Mouse (Mus musculus) hindbrain, embryonic 13.5 days (tissue): ENCODE results near the gene Has1. TPM values are rescaled to one million over a fixed set of nuclear protein-coding genes. Genes with fewer than 3 reads are reported as not detected.

Experiments used
- ATAC-seq: fragments of 200-750 bp; cut with Nextera tagmentation; 2 replicates; pipeline ENCODE4 v1.8.0; 2017; ENCODE audit warnings: moderate TSS enrichment; ENCODE audit not compliant: low FRiP score
- H3K27ac ChIP-seq: fragments of 300-500 bp; sonication (generic); 2 replicates; pipeline ENCODE4 v1.5.1; 2015; ENCODE audit warnings: inconsistent platforms, mild to moderate bottlenecking, moderate library complexity
- H3K27me3 ChIP-seq: fragments of 300-500 bp; sonication (generic); 2 replicates; pipeline ENCODE4 v1.6.1; 2015; ENCODE audit warnings: mild to moderate bottlenecking, inconsistent platforms
- H3K36me3 ChIP-seq: fragments of 300-500 bp; sonication (generic); 2 replicates; pipeline ENCODE4 v1.6.1; 2015; ENCODE audit warnings: mild to moderate bottlenecking, inconsistent platforms
- H3K4me1 ChIP-seq: fragments of 300-500 bp; sonication (generic); replicated peaks from 2 replicates; pipeline ENCODE4 v1.6.1; 2015; ENCODE audit warnings: inconsistent platforms
- H3K4me2 ChIP-seq: fragments of 300-500 bp; sonication (generic); 2 replicates; pipeline ENCODE4 v1.6.1; 2015; ENCODE audit warnings: inconsistent platforms, mild to moderate bottlenecking, moderate library complexity
- H3K4me3 ChIP-seq: fragments of 300-500 bp; sonication (generic); 2 replicates; pipeline ENCODE4 v1.5.1; 2015; ENCODE audit warnings: mild to moderate bottlenecking, inconsistent platforms
- H3K9ac ChIP-seq: fragments of 300-500 bp; sonication (generic); 2 replicates; pipeline ENCODE4 v1.6.1; 2015; ENCODE audit warnings: mild to moderate bottlenecking, inconsistent platforms
- H3K9me3 ChIP-seq: fragments of 300-500 bp; sonication (generic); 2 replicates; pipeline ENCODE4 v1.6.1; 2016; ENCODE audit warnings: inconsistent platforms
- WGBS: fragments of 180-500 bp; shearing (Covaris S2); methylation state at CpG from one replicate; pipeline ENCODE4 v1.1.7; 2015; 5-methylcytosine and 5-hydroxymethylcytosine counted together
- polyA plus RNA-seq: library from polyadenylated mRNA; unstranded; fragments of >200 nt; fragmentation: Nextera tagmentation; extraction: Ambion mirVana; gene quantifications from 2 replicates; pipeline ENCODE4 v1.2.1, GENCODE M21; 2015

The Has1 gene
- 1.1 and 1.2 TPM in 2 replicates for polyA plus RNA-seq

- Histone ChIP-seq H3K36me3 (no peaks in the 10 kb centered on the region), H3K4me1 (peaks cover 1% of the 10 kb centered on the region; the same call in 1 of the 2 replicates), H3K4me3 (no peak within 1 kb of the TSS), H3K27ac (no peak within 1 kb of the TSS), H3K9me3 (no peaks in the 10 kb centered on the region), H3K27me3 (0 out of 2 replicates have a peak, but pooled peaks cover 3% of the 10 kb centered on the region), H3K9ac (no peak within 1 kb of the TSS), H3K4me2 (no peak within 1 kb of the TSS)
- ATAC-seq: no peak
- WGBS: 55% methylated on average over 8 of the region's 8 CpGs
Observed at GRCm38 (mm10) chr17:17855064-17855838, at the start of gene Has1. TSS of gene Has1 (minus strand) at chr17:17855205.

GRCm38 (mm10) chr17:17900768-17901167, 45.8 kb upstream of the Has1 start:
- H3K27me3 ChIP-seq: no peaks in the 10 kb centered on the region
- no peak overlapping the region for H3K9ac ChIP-seq
- H3K4me3 ChIP-seq: no peak overlapping the region
- WGBS: 97% methylated on average over 1 of the region's 1 CpGs
- H3K4me1 ChIP-seq: no peaks in the 10 kb centered on the region
- H3K4me2 ChIP-seq: no peak overlapping the region
- no peaks in the 10 kb centered on the region for H3K36me3 ChIP-seq
- no peak overlapping the region for H3K27ac ChIP-seq
- no peak for ATAC-seq
- H3K9me3 ChIP-seq: no peaks in the 10 kb centered on the region

GRCm38 (mm10) chr17:17899268-17899667, 44.3 kb upstream of the Has1 start:
- H3K4me2 ChIP-seq: no peak overlapping the region
- H3K36me3 ChIP-seq: no peaks in the 10 kb centered on the region
- no peak overlapping the region for H3K4me3 ChIP-seq
- no peak overlapping the region for H3K9ac ChIP-seq
- H3K4me1 ChIP-seq: no peaks in the 10 kb centered on the region
- ATAC-seq: no peak
- no peaks in the 10 kb centered on the region for H3K9me3 ChIP-seq
- H3K27ac ChIP-seq: no peak overlapping the region
- WGBS: 80% methylated on average over 2 of the region's 2 CpGs
- H3K27me3 ChIP-seq: no peaks in the 10 kb centered on the region

- no peak for ATAC-seq
Observed at GRCm38 (mm10) chr17:17896039-17896438, 41.0 kb upstream of the Has1 start.

GRCm38 (mm10) chr17:17889732-17890425, 34.9 kb upstream of the Has1 start:
- no peaks in the 10 kb centered on the region for H3K36me3 ChIP-seq
- no peaks in the 10 kb centered on the region for H3K4me1 ChIP-seq
- H3K27ac ChIP-seq: no peak overlapping the region
- no peak overlapping the region for H3K9ac ChIP-seq
- WGBS: 84% methylated on average over 2 of the region's 2 CpGs
- H3K27me3 ChIP-seq: no peaks in the 10 kb centered on the region
- H3K4me2 ChIP-seq: no peak overlapping the region
- ATAC-seq: no peak
- no peak overlapping the region for H3K4me3 ChIP-seq
- no peaks in the 10 kb centered on the region for H3K9me3 ChIP-seq

More at GRCm38 (mm10) chr17:17896039-17896438, 41.0 kb upstream of the Has1 start:
- Histone ChIP-seq H3K4me2 (no peak overlapping the region), H3K9me3 (no peaks in the 10 kb centered on the region), H3K27ac (no peak overlapping the region), H3K4me1 (no peaks in the 10 kb centered on the region), H3K4me3 (no peak overlapping the region), H3K9ac (no peak overlapping the region), H3K27me3 (no peaks in the 10 kb centered on the region), H3K36me3 (no peaks in the 10 kb centered on the region)
- 4% methylated on average over 4 of the region's 4 CpGs for WGBS

- Histone ChIP-seq H3K27ac (no peak within 1 kb of the TSS), H3K4me3 (no peak within 1 kb of the TSS), H3K4me2 (no peak within 1 kb of the TSS), H3K9me3 (no peaks in the 10 kb centered on the region), H3K27me3 (no peaks in the 10 kb centered on the region), H3K4me1 (no peaks in the 10 kb centered on the region), H3K36me3 (no peaks in the 10 kb centered on the region), H3K9ac (no peak within 1 kb of the TSS)
- no peak for ATAC-seq
- WGBS: 59% methylated on average over 1 of the region's 1 CpGs
Observed at GRCm38 (mm10) chr17:17887774-17888248, 32.8 kb upstream of the Has1 start, which contains the start of the genes Fpr2 and Fpr3. TSS of gene Fpr2 (plus strand) at chr17:17887824. TSS of gene Fpr3 (plus strand) at chr17:17887852.

- H3K36me3 ChIP-seq: no peaks in the 10 kb centered on the region
- H3K4me1 ChIP-seq: no peaks in the 10 kb centered on the region
- H3K9me3 ChIP-seq: no peaks in the 10 kb centered on the region
- H3K27me3 ChIP-seq: no peaks in the 10 kb centered on the region
- WGBS: 58% methylated on average over 1 of the region's 1 CpGs
- no peak within 1 kb of the TSS for H3K4me3 ChIP-seq
- no peak within 1 kb of the TSS for H3K27ac ChIP-seq
- no peak for ATAC-seq
- no peak within 1 kb of the TSS for H3K9ac ChIP-seq
- no peak within 1 kb of the TSS for H3K4me2 ChIP-seq
Observed at GRCm38 (mm10) chr17:17883840-17884239, 28.8 kb upstream of the Has1 start, which contains the start of gene Fpr1. TSS of gene Fpr1 (minus strand) at chr17:17883940.

GRCm38 (mm10) chr17:17882672-17883071, 27.7 kb upstream of the Has1 start:
- Histone ChIP-seq H3K4me1 (no peaks in the 10 kb centered on the region), H3K4me2 (no peak overlapping the region), H3K9ac (no peak overlapping the region), H3K27me3 (no peaks in the 10 kb centered on the region), H3K27ac (no peak overlapping the region), H3K9me3 (no peaks in the 10 kb centered on the region), H3K36me3 (no peaks in the 10 kb centered on the region), H3K4me3 (no peak overlapping the region)
- 93% methylated on average over 3 of the region's 3 CpGs for WGBS
- no peak for ATAC-seq

GRCm38 (mm10) chr17:17879347-17879746, 24.3 kb upstream of the Has1 start:
- ATAC-seq: no peak

GRCm38 (mm10) chr17:17871697-17872096, 16.7 kb upstream of the Has1 start:
- H3K27ac ChIP-seq: no peak overlapping the region
- H3K36me3 ChIP-seq: peaks cover under 1% of the 10 kb centered on the region; the same call in 1 of the 2 replicates
- H3K27me3 ChIP-seq: no peaks in the 10 kb centered on the region
- H3K9me3 ChIP-seq: peaks cover 9% of the 10 kb centered on the region; the same call in 1 of the 2 replicates
- no peak overlapping the region for H3K4me2 ChIP-seq
- H3K9ac ChIP-seq: no peak overlapping the region
- no peaks in the 10 kb centered on the region for H3K4me1 ChIP-seq
- ATAC-seq: no peak
- H3K4me3 ChIP-seq: no peak overlapping the region
- WGBS: 94% methylated on average over 2 of the region's 2 CpGs

More at GRCm38 (mm10) chr17:17879347-17879746, 24.3 kb upstream of the Has1 start:
- Histone ChIP-seq H3K27ac (no peak overlapping the region), H3K36me3 (no peaks in the 10 kb centered on the region), H3K4me1 (no peaks in the 10 kb centered on the region), H3K27me3 (no peaks in the 10 kb centered on the region), H3K9me3 (no peaks in the 10 kb centered on the region), H3K9ac (no peak overlapping the region), H3K4me3 (no peak overlapping the region), H3K4me2 (no peak overlapping the region)
- WGBS: 84% methylated on average over 1 of the region's 1 CpGs

GRCm38 (mm10) chr17:17870892-17871550, 16.0 kb upstream of the Has1 start:
- Histone ChIP-seq H3K9ac (no peak overlapping the region), H3K27ac (no peak overlapping the region), H3K27me3 (no peaks in the 10 kb centered on the region), H3K4me1 (no peaks in the 10 kb centered on the region), H3K4me2 (no peak overlapping the region), H3K9me3 (peaks cover 9% of the 10 kb centered on the region; the same call in 1 of the 2 replicates), H3K36me3 (peaks cover 4% of the 10 kb centered on the region), H3K4me3 (no peak overlapping the region)
- ATAC-seq: no peak
- WGBS: 84% methylated on average over 2 of the region's 2 CpGs
